Mouse (Mus musculus) limb, embryonic 15.5 days (tissue): ENCODE results near the gene Napb. TPM values are rescaled to one million over a fixed set of nuclear protein-coding genes. Genes with fewer than 3 reads are reported as not detected.
A peak's percentile ranks its signal among the peaks of the same experiment; 100 is the strongest.
"Not testable (repeated sequence)": the region's sequence is repeated elsewhere in the genome, so short reads cannot be mapped to it uniquely, and the experiment has no call there.

Experiments used
- ATAC-seq: fragments of 200-750 bp; cut with Nextera tagmentation; 2 replicates; pipeline ENCODE4 v1.8.0; 2017; ENCODE audit warnings: low read depth, moderate TSS enrichment; ENCODE audit not compliant: insufficient number of reproducible peaks, low FRiP score, low TSS enrichment
- H3K27ac ChIP-seq: fragments of 300-500 bp; sonication (generic); 2 replicates; pipeline ENCODE4 v1.5.1; 2015; ENCODE audit warnings: moderate library complexity, mild to moderate bottlenecking, inconsistent platforms
- H3K27me3 ChIP-seq: fragments of 300-500 bp; sonication (generic); 2 replicates; pipeline ENCODE4 v1.6.1; 2015; ENCODE audit warnings: inconsistent platforms
- H3K36me3 ChIP-seq: fragments of 300-500 bp; sonication (generic); 2 replicates; pipeline ENCODE4 v1.6.1; 2015; ENCODE audit warnings: inconsistent platforms
- H3K4me1 ChIP-seq: fragments of 300-500 bp; sonication (generic); 2 replicates; pipeline ENCODE4 v1.6.1; 2015; ENCODE audit warnings: inconsistent platforms
- H3K4me2 ChIP-seq: fragments of 300-500 bp; sonication (generic); 2 replicates; pipeline ENCODE4 v1.6.1; 2015; ENCODE audit warnings: mild to moderate bottlenecking, inconsistent platforms
- H3K4me3 ChIP-seq: fragments of 300-500 bp; sonication (generic); 2 replicates; pipeline ENCODE4 v1.5.1; 2015; ENCODE audit warnings: mild to moderate bottlenecking, inconsistent platforms
- H3K9ac ChIP-seq: fragments of 300-500 bp; sonication (generic); 2 replicates; pipeline ENCODE4 v1.6.1; 2015; ENCODE audit warnings: inconsistent platforms
- H3K9me3 ChIP-seq: fragments of 300-500 bp; sonication (generic); 2 replicates; pipeline ENCODE4 v1.6.1; 2016; ENCODE audit warnings: inconsistent platforms
- WGBS: fragments of 180-500 bp; shearing (Covaris S2); methylation state at CpG from one replicate; pipeline ENCODE4 v1.1.7; 2015; 5-methylcytosine and 5-hydroxymethylcytosine counted together
- polyA plus RNA-seq: library from polyadenylated mRNA; unstranded; fragments of >200 nt; fragmentation: Nextera tagmentation; extraction: Ambion mirVana; gene quantifications from 2 replicates; pipeline ENCODE4 v1.2.1, GENCODE M21; 2015

Gene Napb
- polyA plus RNA-seq = 3.3 and 4.2 TPM in 2 replicates

DNA sequence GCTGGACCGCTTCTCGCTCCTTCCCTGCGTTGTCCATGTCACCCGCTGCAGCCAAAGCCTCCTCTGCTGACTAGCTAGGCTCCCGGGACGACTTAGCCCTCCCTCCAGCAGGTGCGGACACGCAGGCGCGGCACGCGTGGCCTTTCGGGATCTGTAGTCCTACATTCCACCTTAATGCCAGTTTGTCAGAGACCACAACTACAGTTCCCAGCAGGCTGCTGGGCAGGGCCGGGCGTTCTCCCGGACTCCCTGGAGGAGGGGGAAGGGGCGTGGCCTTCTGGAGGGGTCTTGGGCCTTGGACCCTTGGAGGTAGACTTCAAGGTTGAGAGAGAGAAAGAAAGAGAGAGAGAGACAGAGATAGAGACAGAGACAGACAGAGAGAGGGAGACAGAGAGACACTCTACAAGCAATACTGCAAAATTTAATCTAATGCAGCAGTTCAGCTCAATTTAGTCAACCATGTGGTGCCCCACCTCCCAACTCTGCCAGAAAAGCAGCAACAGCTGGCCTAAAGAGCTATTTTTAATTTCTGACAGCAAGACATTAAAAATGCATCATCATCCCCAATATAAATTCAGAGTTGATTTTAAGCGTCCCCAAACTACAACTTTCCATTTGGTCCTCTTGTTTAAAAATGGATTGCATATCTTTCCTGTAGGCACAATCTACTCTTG, at the start of gene Napb:
Gene Napb (minus strand): TSS at position 141 of the 674 bp plus-strand sequence.
- peak within 1 kb of the TSS; percentile 40; the same call in 1 of the 2 replicates for H3K27ac ChIP-seq
- WGBS = 3% methylated on average over 18 of the region's 18 CpGs
- H3K36me3 ChIP-seq = no peaks in the 10 kb centered on the region
- H3K9me3 ChIP-seq = no peaks in the 10 kb centered on the region
- H3K4me2 ChIP-seq = peak within 1 kb of the TSS; percentile 86
- H3K4me1 ChIP-seq = peaks cover 9% of the 10 kb centered on the region; the same call in 1 of the 2 replicates
- H3K4me3 ChIP-seq = peak within 1 kb of the TSS; percentile 79
- H3K9ac ChIP-seq = peak within 1 kb of the TSS; percentile 72
- H3K27me3 ChIP-seq = no peaks in the 10 kb centered on the region
- peak; percentile 99 for ATAC-seq

GRCm38 (mm10) chr2:148781709-148782108, 49.4 kb upstream of the Napb start, which contains the start of gene 8030411F24Rik:
Gene 8030411F24Rik (plus strand): TSS chr2:148782009.
- no peak within 1 kb of the TSS for H3K27ac ChIP-seq
- no peak for ATAC-seq
- H3K4me3 ChIP-seq = no peak within 1 kb of the TSS
- no peaks in the 10 kb centered on the region for H3K36me3 ChIP-seq
- 26% methylated on average over 1 of the region's 1 CpGs for WGBS
- no peak within 1 kb of the TSS for H3K4me2 ChIP-seq
- H3K4me1 ChIP-seq = no peaks in the 10 kb centered on the region
- no peaks in the 10 kb centered on the region for H3K9me3 ChIP-seq
- H3K27me3 ChIP-seq = no peaks in the 10 kb centered on the region
- H3K9ac ChIP-seq = no peak within 1 kb of the TSS

- H3K4me3 ChIP-seq, H3K36me3 ChIP-seq, H3K9ac ChIP-seq, H3K9me3 ChIP-seq, H3K27ac ChIP-seq, H3K27me3 ChIP-seq, ATAC-seq, H3K4me1 ChIP-seq, H3K4me2 ChIP-seq: not testable (repeated sequence)
- 84% methylated on average over 4 of the region's 4 CpGs for WGBS
Observed at GRCm38 (mm10) chr2:148771397-148771796, 39.1 kb upstream of the Napb start, which contains the start of gene Cst11. Gene Cst11 (minus strand): TSS chr2:148771497.

GRCm38 (mm10) chr2:148763648-148764388, 31.6 kb upstream of the Napb start:
- no peaks in the 10 kb centered on the region for H3K4me1 ChIP-seq
- no peak overlapping the region for H3K9ac ChIP-seq
- H3K4me3 ChIP-seq = no peak overlapping the region
- H3K27me3 ChIP-seq = no peaks in the 10 kb centered on the region
- H3K4me2 ChIP-seq = no peak overlapping the region
- H3K36me3 ChIP-seq = no peaks in the 10 kb centered on the region
- H3K9me3 ChIP-seq = no peaks in the 10 kb centered on the region
- 92% methylated on average over 1 of the region's 1 CpGs for WGBS
- H3K27ac ChIP-seq = no peak overlapping the region
- ATAC-seq = no peak

DNA sequence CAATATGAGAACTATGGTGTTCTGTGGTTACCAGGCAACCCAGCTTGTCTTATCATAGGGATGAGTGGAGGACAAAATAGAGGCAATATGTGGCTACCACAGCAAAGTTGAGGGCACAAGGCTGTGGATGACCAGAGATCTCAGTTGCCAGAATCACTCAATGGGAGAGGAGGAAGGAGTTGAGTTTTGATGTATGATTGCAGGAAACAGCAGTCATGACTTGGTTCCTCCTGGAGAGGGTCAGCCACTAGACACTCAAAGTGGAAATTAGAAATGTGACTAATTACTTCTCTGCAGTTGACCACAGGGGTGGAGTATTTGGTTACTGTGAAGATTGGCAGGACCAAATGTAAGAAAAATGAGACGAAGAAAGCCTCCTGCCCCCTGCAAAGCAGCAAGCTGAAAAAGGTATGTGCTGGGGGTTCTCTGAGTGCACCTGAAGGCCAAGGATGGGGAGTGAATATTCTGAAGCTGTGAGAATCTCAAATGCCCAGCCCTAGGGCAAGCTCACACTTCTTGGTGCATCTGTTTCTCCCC, 22.1 kb upstream of the Napb start:
- no peak for ATAC-seq
- Histone ChIP-seq H3K4me1 (no peaks in the 10 kb centered on the region), H3K4me3 (no peak overlapping the region), H3K4me2 (no peak overlapping the region), H3K27ac (no peak overlapping the region), H3K9me3 (no peaks in the 10 kb centered on the region), H3K36me3 (no peaks in the 10 kb centered on the region), H3K27me3 (no peaks in the 10 kb centered on the region), H3K9ac (no peak overlapping the region)
- WGBS = 47% methylated on average over 1 of the region's 1 CpGs

DNA sequence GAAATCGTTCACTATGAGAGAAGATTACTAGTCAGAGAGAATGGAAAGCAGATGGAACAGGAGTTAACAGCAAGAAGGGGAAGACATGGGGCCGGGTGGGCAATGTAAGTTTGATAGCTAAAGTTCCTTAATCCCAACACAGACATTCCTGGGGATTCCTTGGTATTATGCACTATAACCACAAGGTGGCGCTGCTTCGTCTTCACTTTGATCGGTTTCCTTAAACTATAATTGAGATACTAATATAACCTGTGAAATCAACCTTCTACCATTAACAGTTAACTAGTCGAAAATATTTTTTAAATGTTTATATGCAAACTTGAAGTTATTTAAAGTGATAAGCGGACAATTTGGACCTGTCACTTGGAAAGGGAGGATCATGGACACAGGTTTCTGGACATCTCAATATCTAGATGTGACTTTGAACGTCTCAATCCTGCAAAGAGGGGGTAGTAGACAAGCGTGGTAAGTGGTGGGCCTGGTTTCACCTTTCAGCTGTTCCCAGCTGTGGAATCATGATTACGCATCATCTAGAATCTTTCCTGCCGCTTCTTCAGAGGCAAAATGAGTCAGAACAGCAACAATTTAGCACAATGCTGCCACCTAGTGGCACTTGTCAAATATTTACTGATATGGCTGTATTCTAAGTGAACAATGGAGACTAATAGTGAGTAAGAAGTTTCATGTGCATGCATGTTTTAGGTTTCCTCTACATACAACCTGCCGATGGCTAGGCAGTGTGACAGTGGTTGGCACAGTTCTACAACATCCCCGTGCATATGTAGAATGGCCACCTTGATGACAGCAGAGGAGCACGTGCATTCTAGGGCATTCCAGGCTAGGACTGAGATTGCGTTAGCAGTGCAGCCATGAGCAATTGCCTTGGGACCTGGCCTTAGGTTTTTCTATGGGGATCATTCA, 19.9 kb upstream of the Napb start:
- Histone ChIP-seq H3K27ac (no peak overlapping the region), H3K36me3 (no peaks in the 10 kb centered on the region), H3K9ac (no peak overlapping the region), H3K9me3 (no peaks in the 10 kb centered on the region), H3K4me1 (no peaks in the 10 kb centered on the region), H3K4me3 (peak overlapping the region; percentile 26), H3K27me3 (no peaks in the 10 kb centered on the region), H3K4me2 (peak overlapping the region; percentile 48)
- WGBS = 17% methylated on average over 15 of the region's 15 CpGs
- no peak for ATAC-seq

- ATAC-seq = no peak
- Histone ChIP-seq H3K4me3 (no peak within 1 kb of the TSS), H3K9me3 (no peaks in the 10 kb centered on the region), H3K27ac (no peak within 1 kb of the TSS), H3K27me3 (no peaks in the 10 kb centered on the region), H3K36me3 (no peaks in the 10 kb centered on the region), H3K9ac (no peak within 1 kb of the TSS), H3K4me2 (no peak within 1 kb of the TSS), H3K4me1 (no peaks in the 10 kb centered on the region)
- WGBS = 64% methylated on average over 1 of the region's 1 CpGs
Observed at GRCm38 (mm10) chr2:148750058-148750457, 17.8 kb upstream of the Napb start, which contains the start of gene Cstl1. Gene Cstl1 (plus strand): TSS chr2:148750358.

GRCm38 (mm10) chr2:148743846-148744407, 11.7 kb upstream of the Napb start:
- ATAC-seq = no peak

GRCm38 (mm10) chr2:148743001-148743400, 10.7 kb upstream of the Napb start:
- H3K9me3 ChIP-seq = no peaks in the 10 kb centered on the region
- no peaks in the 10 kb centered on the region for H3K36me3 ChIP-seq
- H3K4me1 ChIP-seq = no peaks in the 10 kb centered on the region
- no peak overlapping the region for H3K27ac ChIP-seq
- no peak overlapping the region for H3K9ac ChIP-seq
- no peaks in the 10 kb centered on the region for H3K27me3 ChIP-seq
- no peak overlapping the region for H3K4me2 ChIP-seq
- no peak overlapping the region for H3K4me3 ChIP-seq
- WGBS = 62% methylated on average over 3 of the region's 3 CpGs
- no peak for ATAC-seq

More at GRCm38 (mm10) chr2:148743846-148744407, 11.7 kb upstream of the Napb start:
- WGBS = 74% methylated on average over 3 of the region's 3 CpGs
- no peaks in the 10 kb centered on the region for H3K36me3 ChIP-seq
- no peak overlapping the region for H3K4me2 ChIP-seq
- no peaks in the 10 kb centered on the region for H3K27me3 ChIP-seq
- no peak overlapping the region for H3K27ac ChIP-seq
- H3K4me3 ChIP-seq = no peak overlapping the region
- H3K9me3 ChIP-seq = no peaks in the 10 kb centered on the region
- no peaks in the 10 kb centered on the region for H3K4me1 ChIP-seq
- H3K9ac ChIP-seq = no peak overlapping the region

- H3K9ac ChIP-seq = peak overlapping the region; percentile 72
- peaks cover 9% of the 10 kb centered on the region; the same call in 1 of the 2 replicates for H3K4me1 ChIP-seq
- peak overlapping the region; percentile 86 for H3K4me2 ChIP-seq
- peak overlapping the region; percentile 40; the same call in 1 of the 2 replicates for H3K27ac ChIP-seq
- under 1% methylated on average over 35 of the region's 35 CpGs for WGBS
- no peaks in the 10 kb centered on the region for H3K27me3 ChIP-seq
- H3K9me3 ChIP-seq = no peaks in the 10 kb centered on the region
- H3K36me3 ChIP-seq = no peaks in the 10 kb centered on the region
- peak overlapping the region; percentile 79 for H3K4me3 ChIP-seq
- ATAC-seq = peak; percentile 74
Observed at GRCm38 (mm10) chr2:148731614-148732326, 497 bp downstream of the Napb start.
